Mouse (Mus musculus) intestine, embryonic 16.5 days (tissue): ENCODE measurements at regions not wholly inside any gene's neighbourhood (a gene's known extent, or its start where the extent isn't known, plus 50 kb on each side); places are given as distances from the start of the nearest gene placed in this dataset.

Experiments
- ATAC-seq: fragments of 200-750 bp; cut with Nextera tagmentation; 2 replicates; pipeline ENCODE4 v1.8.0; 2017; ENCODE audit warnings: moderate TSS enrichment, moderate library complexity
- H3K27ac ChIP-seq: fragments of 300-500 bp; sonication (generic); 2 replicates; pipeline ENCODE4 v1.5.1; 2014; ENCODE audit warnings: mild to moderate bottlenecking, low read length
- H3K27me3 ChIP-seq: fragments of 300-500 bp; sonication (generic); replicated peaks from 2 replicates; pipeline ENCODE4 v1.6.1; 2014; ENCODE audit warnings: low read length, control low read depth, mixed read lengths; ENCODE audit not compliant: control insufficient read depth, insufficient read depth
- H3K36me3 ChIP-seq: fragments of 300-500 bp; sonication (generic); 2 replicates; pipeline ENCODE4 v1.6.1; 2014; ENCODE audit warnings: low read length, control low read depth; ENCODE audit not compliant: control insufficient read depth, insufficient read depth
- H3K4me1 ChIP-seq: fragments of 300-500 bp; sonication (generic); 2 replicates; pipeline ENCODE4 v1.6.1; 2014; ENCODE audit warnings: low read length, control low read depth, mixed read lengths; ENCODE audit not compliant: control insufficient read depth, insufficient read depth
- H3K4me2 ChIP-seq: fragments of 300-500 bp; sonication (generic); 2 replicates; pipeline ENCODE4 v1.6.1; 2014; ENCODE audit warnings: low read depth, low read length, control low read depth
- H3K4me3 ChIP-seq: fragments of 300-500 bp; sonication (generic); 2 replicates; pipeline ENCODE4 v1.5.1; 2014; ENCODE audit warnings: mild to moderate bottlenecking, low read length
- H3K9ac ChIP-seq: fragments of 300-500 bp; sonication (generic); 2 replicates; pipeline ENCODE4 v1.6.1; 2014; ENCODE audit warnings: low read depth, low read length
- H3K9me3 ChIP-seq: fragments of 300-500 bp; sonication (generic); 2 replicates; pipeline ENCODE4 v1.6.1; 2016; ENCODE audit warnings: low read length, control low read depth; ENCODE audit not compliant: control insufficient read depth
- WGBS: fragments of 180-500 bp; shearing (Covaris S2); extraction: QIAGEN DNeasy Blood & Tissue Kit; methylation state at CpG from one replicate; pipeline ENCODE4 v1.1.7; 2014; 5-methylcytosine and 5-hydroxymethylcytosine counted together

DNA sequence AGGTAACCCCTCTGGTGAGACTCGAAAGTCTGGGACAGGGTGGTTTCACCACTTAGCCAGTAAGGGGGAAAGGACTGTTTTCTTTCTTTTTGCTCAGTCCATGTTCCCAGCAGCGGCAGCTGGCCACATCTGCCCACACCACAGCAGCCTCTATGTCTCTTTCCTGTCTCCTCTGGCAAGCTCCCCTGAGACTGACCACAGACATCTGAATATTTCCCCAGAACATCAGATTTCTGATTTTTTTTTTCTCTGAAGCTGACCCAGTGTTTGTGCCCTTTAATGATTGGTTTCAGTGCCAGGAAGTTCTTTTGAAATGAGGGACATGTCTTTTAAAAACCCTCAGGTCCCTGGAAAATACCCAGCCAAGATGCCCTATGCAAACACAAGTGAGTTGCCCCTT lies 101.7 kb upstream of the Syt6 start:
- no peaks in the 10 kb centered on the region for H3K9me3 ChIP-seq
- peak overlapping the region; percentile 42 for H3K27ac ChIP-seq
- H3K9ac ChIP-seq = no peak overlapping the region
- H3K36me3 ChIP-seq = no peaks in the 10 kb centered on the region
- 44% methylated on average over 2 of the region's 2 CpGs for WGBS
- no peaks in the 10 kb centered on the region for H3K4me1 ChIP-seq
- H3K4me3 ChIP-seq = no peak overlapping the region
- no peaks in the 10 kb centered on the region for H3K27me3 ChIP-seq
- no peak overlapping the region for H3K4me2 ChIP-seq
- ATAC-seq = no peak

DNA sequence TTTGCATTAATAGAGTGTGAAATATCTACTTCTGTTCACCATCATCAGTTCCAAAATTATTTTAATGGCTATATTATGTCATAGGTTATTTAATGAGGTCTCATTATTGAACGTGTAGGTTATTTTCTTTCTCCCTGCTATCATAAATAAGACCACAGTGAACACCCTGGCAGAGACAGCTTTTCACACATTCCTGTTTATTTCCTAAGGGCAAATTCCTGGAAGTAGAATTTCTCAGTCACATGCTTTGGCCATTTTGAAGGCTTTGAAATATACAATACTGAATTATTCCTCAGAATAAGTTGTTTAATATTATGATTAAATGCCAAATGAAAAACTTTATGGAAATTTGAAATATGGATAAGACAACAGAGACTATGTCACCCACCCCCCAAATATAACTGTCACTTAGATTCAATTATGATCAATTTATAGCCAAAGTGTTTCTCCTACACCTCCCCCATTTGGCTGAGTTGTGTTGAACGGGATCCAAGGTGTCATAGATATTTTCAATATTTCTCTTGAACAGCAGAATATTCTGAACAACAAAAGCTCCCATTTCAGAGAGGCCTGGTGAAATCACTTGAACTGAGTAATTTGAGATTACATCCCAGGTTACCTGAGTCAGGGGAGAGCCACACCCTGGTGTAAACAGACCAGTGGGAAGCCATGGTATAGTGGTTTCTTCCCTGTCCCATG lies 95.0 kb upstream of the Syt6 start:
- H3K4me1 ChIP-seq = no peaks in the 10 kb centered on the region
- no peak overlapping the region for H3K27ac ChIP-seq
- no peaks in the 10 kb centered on the region for H3K9me3 ChIP-seq
- no peak for ATAC-seq
- no peak overlapping the region for H3K4me3 ChIP-seq
- no peaks in the 10 kb centered on the region for H3K36me3 ChIP-seq
- no peak overlapping the region for H3K4me2 ChIP-seq
- H3K9ac ChIP-seq = no peak overlapping the region
- H3K27me3 ChIP-seq = no peaks in the 10 kb centered on the region
- 73% methylated on average over 2 of the region's 2 CpGs for WGBS

GRCm38 (mm10) chr3:103480676-103481075 lies 94.4 kb upstream of the Syt6 start:
- Histone ChIP-seq H3K4me1 (no peaks in the 10 kb centered on the region), H3K9me3 (no peaks in the 10 kb centered on the region), H3K4me3 (no peak overlapping the region), H3K27me3 (no peaks in the 10 kb centered on the region), H3K27ac (no peak overlapping the region), H3K4me2 (no peak overlapping the region), H3K9ac (no peak overlapping the region), H3K36me3 (no peaks in the 10 kb centered on the region)
- no peak for ATAC-seq
- WGBS = 68% methylated on average over 7 of the region's 7 CpGs

DNA sequence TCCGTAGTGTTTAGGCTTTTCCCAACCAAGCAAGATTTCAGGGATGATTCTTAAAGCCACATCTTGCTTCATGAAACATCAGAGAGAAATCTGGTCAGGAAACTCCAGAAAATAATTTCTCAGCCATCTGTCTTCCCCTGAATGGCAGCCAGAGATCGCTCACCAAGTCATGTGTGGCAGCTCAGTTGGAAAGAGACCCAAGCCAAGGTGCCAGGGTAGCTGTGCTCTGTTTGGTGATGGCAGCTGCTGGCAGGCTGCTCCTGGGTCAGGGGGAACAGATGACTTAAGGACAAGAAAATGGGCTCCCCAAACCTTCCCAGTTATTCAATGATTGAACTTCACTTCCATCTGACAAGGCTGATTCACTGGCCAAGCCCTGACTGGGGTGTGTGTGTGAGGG lies 91.7 kb upstream of the Syt6 start:
- Histone ChIP-seq H3K9me3 (no peaks in the 10 kb centered on the region), H3K27me3 (no peaks in the 10 kb centered on the region), H3K36me3 (no peaks in the 10 kb centered on the region), H3K9ac (no peak overlapping the region), H3K4me3 (no peak overlapping the region), H3K27ac (no peak overlapping the region), H3K4me1 (no peaks in the 10 kb centered on the region), H3K4me2 (no peak overlapping the region)
- no peak for ATAC-seq
- WGBS = 90% methylated on average over 2 of the region's 2 CpGs

- H3K27me3 ChIP-seq = no peaks in the 10 kb centered on the region
- H3K9ac ChIP-seq = no peak overlapping the region
- no peak overlapping the region for H3K4me2 ChIP-seq
- H3K4me1 ChIP-seq = no peaks in the 10 kb centered on the region
- H3K36me3 ChIP-seq = no peaks in the 10 kb centered on the region
- 79% methylated on average over 3 of the region's 3 CpGs for WGBS
- H3K4me3 ChIP-seq = no peak overlapping the region
- ATAC-seq = no peak
- no peaks in the 10 kb centered on the region for H3K9me3 ChIP-seq
- no peak overlapping the region for H3K27ac ChIP-seq
Observed at GRCm38 (mm10) chr3:103483762-103484161, 91.3 kb upstream of the Syt6 start.

DNA sequence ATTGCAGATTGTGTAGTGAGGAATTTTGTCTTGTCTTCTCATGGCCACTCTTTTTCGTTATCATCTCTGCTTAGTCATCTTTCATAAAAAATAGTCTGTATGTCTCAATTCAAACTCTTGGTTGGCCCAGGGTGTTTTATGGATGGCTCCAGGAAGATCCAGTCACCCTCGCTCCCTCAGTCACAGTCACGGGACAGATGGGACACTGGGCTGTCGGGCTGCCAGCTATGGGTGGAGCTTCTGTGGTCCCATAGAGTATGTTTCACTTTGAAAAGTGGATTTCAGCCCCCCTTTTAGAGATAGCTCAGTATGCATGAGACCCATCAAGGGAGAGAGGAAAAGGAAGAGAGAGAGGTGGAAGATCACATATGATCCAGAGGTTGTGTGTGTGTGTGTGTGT lies 85.2 kb upstream of the Syt6 start:
- ATAC-seq = no peak
- WGBS = 69% methylated on average over 4 of the region's 4 CpGs

GRCm38 (mm10) chr3:103490966-103491365 lies 84.1 kb upstream of the Syt6 start:
- H3K27ac ChIP-seq = no peak overlapping the region
- H3K4me3 ChIP-seq = no peak overlapping the region
- 75% methylated on average over 4 of the region's 4 CpGs for whole genome bisulfite sequencing
- H3K36me3 ChIP-seq = no peaks in the 10 kb centered on the region
- H3K9ac ChIP-seq = no peak overlapping the region
- no peaks in the 10 kb centered on the region for H3K27me3 ChIP-seq
- no peaks in the 10 kb centered on the region for H3K9me3 ChIP-seq
- no peak for ATAC-seq
- no peak overlapping the region for H3K4me2 ChIP-seq
- no peaks in the 10 kb centered on the region for H3K4me1 ChIP-seq

More for the DNA sequence above, 85.2 kb upstream of the Syt6 start:
- Histone ChIP-seq H3K9me3 (no peaks in the 10 kb centered on the region), H3K4me2 (no peak overlapping the region), H3K27me3 (no peaks in the 10 kb centered on the region), H3K4me3 (no peak overlapping the region), H3K4me1 (no peaks in the 10 kb centered on the region), H3K36me3 (no peaks in the 10 kb centered on the region), H3K9ac (no peak overlapping the region), H3K27ac (no peak overlapping the region)

- Histone ChIP-seq H3K9ac (no peak overlapping the region), H3K27ac (no peak overlapping the region), H3K36me3 (no peaks in the 10 kb centered on the region), H3K9me3 (no peaks in the 10 kb centered on the region), H3K4me2 (no peak overlapping the region), H3K27me3 (no peaks in the 10 kb centered on the region), H3K4me3 (no peak overlapping the region), H3K4me1 (no peaks in the 10 kb centered on the region)
- 84% methylated on average over 3 of the region's 3 CpGs for WGBS
- no peak for ATAC-seq
Observed at GRCm38 (mm10) chr3:103492211-103492610, 82.8 kb upstream of the Syt6 start.

GRCm38 (mm10) chr3:103493623-103494022 lies 81.4 kb upstream of the Syt6 start:
- Histone ChIP-seq H3K9me3 (no peaks in the 10 kb centered on the region), H3K27me3 (no peaks in the 10 kb centered on the region), H3K36me3 (no peaks in the 10 kb centered on the region), H3K4me2 (no peak overlapping the region), H3K9ac (no peak overlapping the region), H3K4me1 (no peaks in the 10 kb centered on the region), H3K27ac (no peak overlapping the region), H3K4me3 (no peak overlapping the region)
- 93% methylated on average over 1 of the region's 1 CpGs for WGBS
- no peak for ATAC-seq

- Histone ChIP-seq H3K4me3 (no peak overlapping the region), H3K4me2 (no peak overlapping the region), H3K36me3 (no peaks in the 10 kb centered on the region), H3K9me3 (no peaks in the 10 kb centered on the region), H3K27ac (no peak overlapping the region), H3K9ac (no peak overlapping the region), H3K27me3 (no peaks in the 10 kb centered on the region), H3K4me1 (no peaks in the 10 kb centered on the region)
- peak; percentile 81 for ATAC-seq
- 72% methylated on average over 3 of the region's 3 CpGs for WGBS
Observed at GRCm38 (mm10) chr3:103494043-103494442, 81.0 kb upstream of the Syt6 start.
